Mouse (Mus musculus) cortical plate, adult 2 months (tissue): ENCODE data around the gene Pam.

Experiments used
- CTCF ChIP-seq: fragments of 200-500 bp; IDR thresholded peaks from 2 replicates; pipeline ENCODE4 v1.5.1; 2011; ENCODE audit warnings: mild to moderate bottlenecking, control low read depth, low read length; ENCODE audit not compliant: insufficient read depth; ENCODE audit errors: extremely low read depth
- POLR2A ChIP-seq: fragments of 200-500 bp; IDR thresholded peaks from 2 replicates; pipeline ENCODE4 v1.6.1; 2011; ENCODE audit warnings: mild to moderate bottlenecking, low read length, control low read depth; ENCODE audit not compliant: insufficient read depth; ENCODE audit errors: extremely low read depth

GRCm38 (mm10) chr1:97771727-97772126 is 323.7 kb downstream of the Pam start:
- TF ChIP-seq POLR2A (no peak), CTCF (no peak)
